Mouse (Mus musculus): ENCODE measurements around the gene Mtif2. TPM values are rescaled to one million over a fixed set of nuclear protein-coding genes. Genes with fewer than 3 reads are reported as not detected.
"Not testable (repeated sequence)": the region's sequence is repeated elsewhere in the genome, so short reads cannot be mapped to it uniquely, and the experiment has no call there.

Gene Mtif2
- total RNA-seq (2021), result 10 to 100 TPM; 22.1 to 29.4 TPM
- long read RNA-seq, experiment 1, transcript Mtif2-202 (14 exons, 2,741 nt), result major isoform, 13 of 17 reads
- long read RNA-seq, experiment 1, partial matches to known transcripts, result 2 of 17 reads
- long read RNA-seq, experiment 1, other reads (novel, unspliced or antisense), result 1 of 17 reads
- long read RNA-seq, experiment 2, transcript Mtif2-202 (14 exons, 2,741 nt), result major isoform, 16 of 18 reads
- long read RNA-seq, experiment 2, partial matches to known transcripts, result 0 of 18 reads
- long read RNA-seq, experiment 2, other reads (novel, unspliced or antisense), result 1 of 18 reads

- intact Hi-C loops (cut with DNase I; ENCODE audit: low total_unique reads), result no loop called here
- peak; percentile 81 for DNase-seq
Observed at GRCm38 (mm10) chr11:29525988-29526794, at the start of gene Mtif2. TSS of gene Mtif2 (plus strand) at chr11:29526408.

- intact Hi-C loops (cut with DNase I; ENCODE audit: low total_unique reads), result no loop called here
- DNase-seq, result no peak
Observed at GRCm38 (mm10) chr11:29493135-29493534, 33.1 kb upstream of the Mtif2 start.

GRCm38 (mm10) chr11:29496962-29497361 is 29.2 kb upstream of the Mtif2 start:
- intact Hi-C loops (cut with DNase I; ENCODE audit: low total_unique reads), result no loop called here
- DNase-seq, result no peak

DNA sequence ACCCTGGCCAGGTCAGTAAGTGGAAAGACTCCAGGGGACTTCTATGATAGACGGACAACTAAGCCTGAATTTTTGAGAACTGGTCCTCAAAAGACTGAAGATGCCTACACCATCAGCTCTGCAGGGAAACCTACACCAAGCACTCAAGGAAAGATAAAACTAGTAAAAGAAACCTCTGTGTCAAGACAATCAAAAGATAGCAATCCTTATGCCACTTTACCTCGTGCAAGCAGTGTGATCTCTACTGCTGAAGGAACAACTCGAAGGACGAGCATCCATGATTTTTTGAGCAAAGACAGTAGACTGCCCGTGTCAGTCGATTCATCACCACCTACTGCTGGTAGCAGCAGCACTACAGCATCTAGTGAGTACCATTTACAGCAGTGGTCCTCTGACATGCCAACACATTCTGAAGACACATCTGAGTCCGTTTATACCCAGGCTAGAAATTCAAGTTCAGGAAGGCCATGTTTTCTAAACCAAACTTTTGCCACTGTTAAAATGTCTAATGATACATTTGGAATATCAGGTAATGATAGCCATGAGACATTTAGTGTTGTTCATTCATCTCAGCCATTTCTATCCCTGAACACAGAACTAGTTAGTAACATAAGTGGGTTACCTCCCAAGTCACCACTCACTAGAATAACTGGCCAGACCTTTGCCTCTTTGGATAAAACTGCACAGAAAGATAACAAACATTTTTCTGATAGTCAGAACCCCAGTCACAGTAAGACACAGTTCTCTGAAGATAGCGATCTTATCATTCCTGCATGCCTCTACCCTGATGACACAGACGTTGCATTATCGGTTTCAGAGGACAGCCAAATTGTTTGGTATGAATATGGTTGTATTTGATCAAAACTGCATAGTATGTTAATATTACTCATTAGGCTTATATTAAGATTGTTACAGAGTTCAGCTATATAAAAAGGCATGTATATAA is 22.0 kb upstream of the Mtif2 start:
- intact Hi-C loops (cut with DNase I; ENCODE audit: low total_unique reads), result no loop called here
- DNase-seq, result no peak

DNA sequence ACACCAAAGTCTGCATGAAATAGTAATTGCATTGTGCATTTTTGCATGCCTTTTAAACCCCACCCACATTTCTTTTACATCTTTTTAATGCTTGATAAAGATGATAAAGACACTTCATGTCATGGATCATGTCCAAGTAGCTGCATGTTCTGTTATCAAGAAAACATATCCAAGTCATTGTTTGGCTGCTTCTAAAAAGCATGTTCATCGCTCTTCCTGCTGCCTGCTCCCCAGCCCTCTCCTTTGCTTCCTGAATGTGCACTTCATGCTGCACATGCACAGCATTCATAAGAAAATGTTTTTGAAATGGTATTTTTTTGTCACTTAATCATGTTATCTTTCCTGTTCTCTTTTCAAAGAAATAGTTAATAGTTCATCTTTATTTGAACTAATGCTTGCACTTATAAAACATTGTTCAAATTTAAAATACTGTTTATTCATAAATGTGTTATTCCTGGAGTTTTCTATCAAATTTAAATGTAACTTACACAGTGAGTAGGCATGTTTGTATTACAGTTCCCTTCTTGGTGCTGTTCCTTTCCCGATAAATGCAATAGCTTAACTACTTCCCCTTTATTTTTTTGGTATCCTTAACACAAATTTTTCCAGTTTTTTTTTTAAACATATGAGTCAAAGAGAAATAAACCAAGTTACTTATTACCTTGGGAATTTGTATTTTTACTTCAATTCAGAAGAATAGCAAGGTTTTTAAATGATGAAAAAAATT is 21.1 kb upstream of the Mtif2 start:
- no peak for DNase-seq
- intact Hi-C loops (cut with DNase I; ENCODE audit: low total_unique reads), result no loop called here

GRCm38 (mm10) chr11:29509421-29509820 is 16.8 kb upstream of the Mtif2 start:
- intact Hi-C loops (cut with DNase I; ENCODE audit: low total_unique reads), result no loop called here
- no peak for DNase-seq

DNA sequence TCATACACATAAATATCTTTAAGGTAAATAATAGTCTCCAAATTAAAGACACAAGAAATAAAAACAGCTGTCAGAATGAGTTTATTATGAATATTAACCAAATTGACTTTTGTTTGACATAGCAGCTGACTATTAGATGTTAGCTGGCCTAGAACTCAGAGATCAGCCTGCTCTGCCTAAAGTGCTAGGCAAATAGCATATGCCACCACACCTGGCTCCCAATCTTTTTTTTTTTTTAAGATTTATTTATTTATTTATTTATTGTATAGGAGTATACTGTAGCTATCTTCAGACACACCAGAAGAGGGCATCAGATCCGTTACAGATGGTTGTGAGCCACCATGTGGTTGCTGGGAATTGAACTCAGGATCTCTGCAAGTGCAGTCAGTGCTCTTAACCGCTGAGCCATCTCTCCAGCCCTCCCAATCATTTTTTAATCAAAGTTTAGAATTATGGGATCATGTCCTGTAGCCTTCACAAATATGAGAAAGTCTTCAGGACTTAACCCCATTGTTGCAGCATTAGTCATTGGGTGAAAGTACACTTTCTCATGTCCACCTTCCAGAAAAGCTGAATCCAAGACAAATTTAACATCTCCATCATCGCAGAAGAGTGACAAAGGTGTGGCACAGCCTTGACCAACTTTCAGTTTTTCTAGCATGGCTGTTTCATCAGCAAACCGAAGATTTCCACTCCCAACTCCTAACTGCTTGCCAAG is 13.2 kb upstream of the Mtif2 start:
- intact Hi-C loops (cut with DNase I; ENCODE audit: low total_unique reads), result no loop called here
- no peak for DNase-seq

DNA sequence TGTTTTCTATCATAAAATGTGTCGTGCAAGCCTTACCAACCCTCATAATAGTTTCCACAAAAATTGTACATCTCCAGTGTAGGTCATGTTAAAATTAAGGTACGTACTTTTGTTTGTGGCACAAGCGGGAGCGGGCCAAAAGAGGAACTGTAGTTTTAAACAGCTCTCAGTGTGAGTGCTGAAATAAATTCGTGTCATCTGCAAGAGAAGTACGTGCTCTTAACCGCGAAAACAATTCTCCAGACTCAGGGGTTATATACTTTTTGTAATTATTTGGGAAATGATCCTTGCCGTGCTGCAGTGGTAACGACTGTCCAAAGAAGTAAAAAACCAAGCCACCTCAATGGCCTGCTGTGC is 11.9 kb upstream of the Mtif2 start:
- DNase-seq, result no peak
- intact Hi-C loops (cut with DNase I; ENCODE audit: low total_unique reads), result no loop called here

DNA sequence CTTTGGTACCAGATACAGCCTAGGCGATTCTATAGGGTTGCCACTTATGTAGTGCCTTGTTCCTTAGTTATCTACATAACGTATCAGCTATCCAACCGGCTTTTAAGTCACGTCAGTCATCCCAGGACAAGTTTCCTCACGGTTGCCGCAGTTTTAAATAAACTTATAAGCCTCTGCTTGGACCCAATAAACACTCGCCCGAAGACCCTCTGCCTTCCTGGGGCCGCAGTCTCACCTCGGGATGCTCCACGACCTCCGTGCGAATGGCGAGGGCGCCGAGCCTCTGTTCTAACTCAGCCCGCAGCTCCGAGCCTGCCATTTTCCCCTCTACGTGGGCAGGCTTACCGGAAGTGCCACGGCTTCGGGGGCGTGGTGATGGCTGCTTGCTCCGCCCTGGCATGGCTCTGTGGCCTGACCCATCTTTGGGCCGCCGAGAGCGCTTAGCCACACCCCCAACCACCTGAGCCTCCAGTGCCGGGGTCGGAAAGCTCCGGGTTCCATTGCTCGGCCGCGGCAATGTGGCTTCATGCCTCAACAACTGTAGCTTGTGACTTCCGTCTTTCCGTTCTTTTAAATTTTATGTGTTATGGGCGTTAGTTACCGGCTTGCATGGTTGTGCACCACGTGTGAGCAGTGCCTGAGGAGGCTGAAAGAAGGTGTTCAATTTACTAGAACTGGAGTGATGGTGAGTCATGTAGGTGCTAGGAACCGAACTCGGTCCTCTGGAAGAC is 11.4 kb upstream of the Mtif2 start, which contains the start of gene Prorsd1:
TSS of gene Prorsd1 (minus strand) at position 352 of the 731 bp plus-strand sequence.
- peak; percentile 91 for DNase-seq
- intact Hi-C loops (cut with DNase I; ENCODE audit: low total_unique reads), result no loop called here

GRCm38 (mm10) chr11:29538201-29538600 is 12.0 kb downstream of the Mtif2 start:
- intact Hi-C loops (cut with DNase I; ENCODE audit: low total_unique reads), result no loop called here
- no peak for DNase-seq

- intact Hi-C loops (cut with DNase I; ENCODE audit: low total_unique reads), result no loop called here
Observed at GRCm38 (mm10) chr11:29544225-29544945, 18.2 kb downstream of the Mtif2 start.

DNA sequence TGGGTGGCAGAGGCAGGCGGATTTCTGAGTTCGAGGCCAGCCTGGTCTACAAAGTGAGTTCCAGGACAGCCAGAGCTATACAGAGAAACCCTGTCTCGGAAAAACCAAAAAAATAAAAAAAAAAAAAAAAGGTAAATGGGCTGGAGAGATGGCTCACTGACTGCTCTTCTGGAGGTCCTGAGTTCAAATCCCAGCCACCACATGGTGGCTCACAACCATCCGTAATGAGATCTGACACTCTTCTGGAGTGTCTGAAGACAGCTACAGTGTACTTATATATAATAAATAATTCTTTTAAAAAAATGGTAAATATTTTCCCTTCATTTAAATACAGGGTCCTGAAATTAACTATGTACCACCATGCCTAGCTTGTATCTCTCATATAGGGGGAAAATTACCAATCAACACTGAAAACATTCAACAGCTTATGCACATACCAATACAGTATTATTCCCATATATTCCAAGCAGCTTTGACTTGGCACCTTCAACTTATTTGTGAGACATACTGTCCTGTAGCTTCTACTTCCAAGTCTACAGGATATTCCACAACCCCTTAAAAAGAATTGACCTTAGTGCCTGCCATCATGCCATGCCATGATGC is 19.0 kb downstream of the Mtif2 start:
- intact Hi-C loops (cut with DNase I; ENCODE audit: low total_unique reads); DNase-seq: not testable (repeated sequence)

More at GRCm38 (mm10) chr11:29544225-29544945, 18.2 kb downstream of the Mtif2 start:
- DNase-seq, result no peak

GRCm38 (mm10) chr11:29546297-29546696 is 20.1 kb downstream of the Mtif2 start:
- intact Hi-C loops (cut with DNase I; ENCODE audit: low total_unique reads); DNase-seq: not testable (repeated sequence)

DNA sequence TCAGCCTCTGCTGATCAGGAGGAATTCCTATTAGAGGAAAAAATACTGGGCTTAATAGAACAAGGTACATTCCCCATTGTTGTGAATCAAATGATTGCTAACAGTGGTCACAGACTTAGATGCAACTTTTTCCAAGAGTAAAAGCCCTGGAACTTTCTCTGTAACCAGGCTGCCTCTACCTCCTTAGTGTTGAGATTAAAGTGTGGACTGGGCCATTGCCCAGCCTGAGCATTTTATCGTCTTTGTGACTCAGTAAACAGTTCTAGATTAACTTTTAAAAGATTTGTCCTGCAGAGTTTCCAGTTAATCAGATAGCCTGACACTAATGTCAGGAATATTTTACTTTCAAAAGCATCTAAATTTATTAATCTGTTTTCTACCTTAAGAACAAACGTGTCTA is 20.6 kb downstream of the Mtif2 start:
- intact Hi-C loops (cut with DNase I; ENCODE audit: low total_unique reads), result no loop called here
- no peak for DNase-seq

- no peak for DNase-seq
- intact Hi-C loops (cut with DNase I; ENCODE audit: low total_unique reads), result no loop called here
Observed at GRCm38 (mm10) chr11:29547249-29547751, 21.1 kb downstream of the Mtif2 start.

GRCm38 (mm10) chr11:29547752-29548503 is 21.7 kb downstream of the Mtif2 start, which contains the start of the genes Clhc1 and Rps27a:
TSS of gene Clhc1 (plus strand) at chr11:29547950.
TSS of gene Rps27a (minus strand) at chr11:29548109.
- intact Hi-C loops (cut with DNase I; ENCODE audit: low total_unique reads), result no loop called here
- peak; percentile 94 for DNase-seq

Data from gastrocnemius, postnatal 14 days (tissue).